Mouse (Mus musculus) 416B (cell line): ENCODE results near the gene Zfp592.

Source experiments
- DNase-seq: peaks from one replicate; pipeline ENCODE4 v3.0.0; 2011; ENCODE audit warnings: low read depth

The Zfp592 gene

GRCm38 (mm10) chr7:80993834-80994662 lies 567 bp downstream of the Zfp592 start:
- DNase-seq, result peak; percentile 38

GRCm38 (mm10) chr7:80994663-80995005 lies 1.2 kb downstream of the Zfp592 start:
- peak; percentile 22 for DNase-seq

- peak; percentile 64 for DNase-seq
Observed at GRCm38 (mm10) chr7:80995266-80996146, 2.0 kb downstream of the Zfp592 start.

- DNase-seq, result peak; percentile 72
Observed at GRCm38 (mm10) chr7:80997776-80998175, 4.3 kb downstream of the Zfp592 start.

GRCm38 (mm10) chr7:80999536-80999935 lies 6.1 kb downstream of the Zfp592 start:
- DNase-seq, result no peak

GRCm38 (mm10) chr7:81001844-81002243 lies 8.4 kb downstream of the Zfp592 start:
- DNase-seq, result no peak

- peak; percentile 76 for DNase-seq
Observed at GRCm38 (mm10) chr7:81004556-81005079, 11.1 kb downstream of the Zfp592 start.

- no peak for DNase-seq
Observed at GRCm38 (mm10) chr7:81005969-81006368, 12.5 kb downstream of the Zfp592 start.

GRCm38 (mm10) chr7:81008285-81008684 lies 14.8 kb downstream of the Zfp592 start:
- DNase-seq, result no peak

GRCm38 (mm10) chr7:81011576-81011975 lies 18.1 kb downstream of the Zfp592 start:
- no peak for DNase-seq

- no peak for DNase-seq
Observed at GRCm38 (mm10) chr7:81020307-81020706, 26.8 kb downstream of the Zfp592 start.

- no peak for DNase-seq
Observed at GRCm38 (mm10) chr7:81022731-81023130, 29.2 kb downstream of the Zfp592 start.

GRCm38 (mm10) chr7:81024118-81024517 lies 30.6 kb downstream of the Zfp592 start:
- DNase-seq, result peak; percentile 20

- no peak for DNase-seq
Observed at GRCm38 (mm10) chr7:81024651-81025050, 31.2 kb downstream of the Zfp592 start.

GRCm38 (mm10) chr7:81025751-81026150 lies 32.3 kb downstream of the Zfp592 start:
- no peak for DNase-seq

- DNase-seq, result no peak
Observed at GRCm38 (mm10) chr7:81039711-81040110, 46.2 kb downstream of the Zfp592 start.

GRCm38 (mm10) chr7:81043023-81043620 lies 49.6 kb downstream of the Zfp592 start:
- no peak for DNase-seq

GRCm38 (mm10) chr7:81047847-81048246 lies 54.4 kb downstream of the Zfp592 start:
- no peak for DNase-seq

- no peak for DNase-seq
Observed at GRCm38 (mm10) chr7:81048513-81048912, 55.0 kb downstream of the Zfp592 start.

GRCm38 (mm10) chr7:81049966-81050365 lies 56.5 kb downstream of the Zfp592 start:
- DNase-seq, result no peak

- no peak for DNase-seq
Observed at GRCm38 (mm10) chr7:81055709-81056370, 62.4 kb downstream of the Zfp592 start.

GRCm38 (mm10) chr7:81057471-81057870 lies 64.0 kb downstream of the Zfp592 start, which contains the start of gene Alpk3:
Gene Alpk3 (plus strand): TSS chr7:81057600.
- no peak for DNase-seq
